Mouse (Mus musculus) testis, postnatal 10 days (tissue): ENCODE measurements around the gene Fundc1.
"Not testable (repeated sequence)": the region's sequence is repeated elsewhere in the genome, so short reads cannot be mapped to it uniquely, and the experiment has no call there.

Experiments
- DNase-seq: peaks from one replicate; pipeline ENCODE4 v3.0.0; 2021; ENCODE audit warnings: low spot score

Fundc1 gene

DNA sequence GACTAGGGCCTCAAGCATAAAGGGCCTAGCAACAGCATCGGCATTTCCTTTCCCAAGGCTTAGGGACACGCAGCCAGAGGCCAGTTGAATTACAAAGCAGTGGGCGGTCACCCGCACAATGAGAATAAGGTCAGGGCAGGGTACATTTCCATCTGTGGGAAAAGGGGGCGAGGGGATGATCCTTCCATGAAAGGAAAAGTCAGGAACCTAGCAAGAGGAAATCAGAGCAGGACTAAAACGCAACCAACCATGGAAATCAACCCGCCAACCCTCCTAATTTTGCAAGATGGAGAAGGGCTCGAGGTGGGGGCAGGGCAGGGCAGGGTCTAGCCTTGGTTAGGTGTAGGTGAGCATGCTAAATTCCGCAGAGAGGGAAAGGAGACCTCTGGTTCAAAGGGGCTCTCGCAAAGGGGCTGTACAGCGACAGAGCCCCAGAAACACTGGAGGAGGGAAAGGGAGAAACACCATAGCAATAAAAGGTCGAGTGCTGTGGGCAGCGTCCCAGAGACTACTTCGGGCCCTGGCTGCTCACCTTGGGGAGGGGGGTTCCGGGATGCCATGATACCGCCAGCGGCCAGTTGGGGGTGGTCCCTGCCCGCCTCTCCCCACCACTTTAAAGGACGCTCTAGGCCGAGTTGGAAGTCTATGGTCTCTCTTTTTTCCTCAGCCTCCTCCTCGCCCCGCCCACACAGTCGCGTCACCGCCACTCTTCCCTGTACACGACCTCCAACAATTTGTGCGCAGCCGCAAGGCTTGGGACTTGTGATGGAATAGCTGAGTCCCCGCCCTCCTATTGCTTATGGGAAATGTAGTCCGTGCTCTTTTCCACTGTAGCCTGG is at the start of gene Fundc1:
Gene Fundc1 (minus strand): TSS at position 705 of the 839 bp plus-strand sequence.
- DNase-seq = peak; percentile 95

GRCm38 (mm10) chrX:17611253-17611652 is 39.1 kb upstream of the Fundc1 start:
- DNase-seq = no peak

GRCm38 (mm10) chrX:17608763-17609162 is 36.6 kb upstream of the Fundc1 start:
- DNase-seq = no peak

GRCm38 (mm10) chrX:17607668-17608067 is 35.5 kb upstream of the Fundc1 start:
- no peak for DNase-seq

- DNase-seq = no peak
These were observed 21.2 kb upstream of the Fundc1 start for GRCm38 (mm10) chrX:17593331-17593730.

- DNase-seq = peak; percentile 24
These were observed 18.6 kb upstream of the Fundc1 start for GRCm38 (mm10) chrX:17590745-17591144.

DNA sequence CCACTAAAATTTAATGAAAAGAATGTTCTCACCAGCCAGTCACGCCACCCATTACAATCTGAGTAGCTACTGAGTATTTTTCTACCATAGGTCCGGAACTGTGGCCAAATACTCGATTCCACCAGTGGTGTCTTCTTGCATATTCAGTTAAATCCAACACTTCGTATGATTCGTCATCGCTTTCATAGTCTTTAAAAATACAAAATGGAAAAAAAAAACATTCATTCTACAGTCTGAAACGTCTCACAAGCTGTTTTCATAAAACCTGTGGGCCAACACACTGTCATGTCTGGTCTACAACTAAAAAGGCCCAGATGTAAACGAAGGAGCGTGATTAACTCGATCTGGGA is 879 bp downstream of the Fundc1 start:
- DNase-seq = no peak

GRCm38 (mm10) chrX:17568670-17569069 is 3.5 kb downstream of the Fundc1 start:
- DNase-seq = no peak

- DNase-seq = no peak
These were observed 6.4 kb downstream of the Fundc1 start for GRCm38 (mm10) chrX:17565743-17566142.

DNA sequence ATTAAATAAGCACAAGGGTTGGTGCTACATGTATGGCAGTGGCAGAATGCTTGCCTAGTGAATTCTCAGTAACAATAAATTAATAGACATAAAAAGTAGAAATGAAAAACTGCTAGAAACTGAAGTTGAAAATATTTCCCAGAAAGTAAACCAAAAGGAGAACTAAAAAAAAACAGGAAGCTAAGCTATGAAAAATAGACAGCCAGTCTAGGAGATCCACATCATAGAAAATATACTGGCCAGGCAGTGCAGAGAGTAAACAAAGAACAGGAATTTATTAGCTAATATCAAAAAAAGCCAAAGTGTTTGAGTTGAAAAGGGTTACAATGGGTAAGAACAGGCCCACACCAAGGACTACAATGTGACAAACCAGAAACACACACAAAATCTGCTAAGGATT is 7.4 kb downstream of the Fundc1 start:
- no peak for DNase-seq

GRCm38 (mm10) chrX:17558746-17559145 is 13.4 kb downstream of the Fundc1 start:
- DNase-seq = no peak

- DNase-seq = no peak
These were observed 17.6 kb downstream of the Fundc1 start for GRCm38 (mm10) chrX:17554488-17554887.

DNA sequence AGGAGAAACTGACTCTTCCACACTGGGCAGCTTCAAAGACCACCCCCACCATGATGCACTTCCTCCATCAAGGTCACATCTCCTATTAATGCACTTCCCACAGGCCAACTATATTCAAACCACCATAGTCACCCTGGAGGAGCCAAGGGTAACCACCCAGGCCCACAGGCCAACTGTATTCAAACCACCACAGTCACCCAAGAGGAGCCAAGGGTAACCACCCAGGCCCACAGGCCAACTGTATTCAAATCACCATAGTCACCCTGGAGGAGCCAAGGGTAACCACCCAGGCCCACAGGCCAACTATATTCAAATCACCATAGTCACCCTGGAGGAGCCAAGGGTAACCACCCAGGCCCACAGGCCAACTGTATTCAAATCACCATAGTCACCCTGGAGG is 20.5 kb downstream of the Fundc1 start:
- not testable (repeated sequence) for DNase-seq

GRCm38 (mm10) chrX:17547143-17547806 is 24.9 kb downstream of the Fundc1 start:
- no peak for DNase-seq

DNA sequence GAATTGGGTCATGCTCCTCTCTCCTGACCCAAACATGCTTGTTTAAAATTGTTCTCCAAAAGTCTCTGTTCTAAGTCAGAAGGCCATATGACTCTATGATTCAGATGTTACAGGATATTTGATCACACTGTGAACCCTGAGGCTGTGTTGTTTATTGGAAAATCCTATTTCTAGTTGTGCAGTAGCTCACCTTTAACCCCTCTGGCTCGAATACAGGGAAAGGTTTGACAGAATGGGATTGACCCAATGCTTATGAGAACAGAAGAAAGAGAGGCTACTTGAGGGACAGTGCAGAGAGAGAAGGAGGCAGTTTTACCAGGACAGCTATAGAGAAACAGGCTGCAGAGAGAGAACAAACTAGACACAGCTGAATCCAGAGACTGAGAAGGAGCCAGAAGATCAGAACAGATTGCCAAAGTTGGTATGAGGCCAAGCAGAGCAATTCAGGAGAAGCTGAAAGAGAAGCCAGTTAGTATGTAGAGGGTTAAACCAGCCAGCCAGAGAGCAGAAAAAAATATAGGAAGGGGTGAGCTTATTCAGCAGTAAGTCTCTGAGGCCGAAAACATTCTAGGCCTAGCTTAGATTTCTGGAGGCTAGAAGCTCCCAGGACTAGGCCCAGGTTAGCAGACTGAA is 27.1 kb downstream of the Fundc1 start:
- DNase-seq = no peak

GRCm38 (mm10) chrX:17537701-17538100 is 34.4 kb downstream of the Fundc1 start:
- DNase-seq = no peak

DNA sequence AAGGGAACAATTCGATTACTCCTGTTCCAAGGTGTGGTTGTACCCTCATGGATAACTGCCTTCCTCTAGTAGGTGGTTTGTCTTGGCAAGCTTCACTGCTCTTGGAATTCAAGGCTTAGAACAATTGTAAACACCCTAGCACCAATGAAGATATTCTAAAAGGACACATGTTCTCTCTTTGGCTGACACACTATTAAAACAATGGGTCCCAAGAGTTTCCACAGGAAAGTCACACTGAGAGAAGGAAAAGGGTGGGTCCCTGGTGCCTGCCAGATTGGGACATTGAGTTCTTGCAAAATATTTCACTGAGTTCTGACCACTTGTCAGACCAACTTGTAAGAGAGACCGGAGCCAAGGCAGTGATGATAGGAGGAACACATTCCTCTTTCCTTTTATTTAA is 45.1 kb downstream of the Fundc1 start:
- no peak for DNase-seq

GRCm38 (mm10) chrX:17521221-17521716 is 50.9 kb downstream of the Fundc1 start:
- DNase-seq = no peak

- no peak for DNase-seq
These were observed 52.0 kb downstream of the Fundc1 start for GRCm38 (mm10) chrX:17520086-17520485.

- DNase-seq = no peak
These were observed 58.1 kb downstream of the Fundc1 start for GRCm38 (mm10) chrX:17514012-17514411.

GRCm38 (mm10) chrX:17512021-17512602 is 60.0 kb downstream of the Fundc1 start:
- DNase-seq = no peak
